Mouse (Mus musculus) Patski (cell line): ENCODE measurements around the gene Rps27l. TPM values are rescaled to one million over a fixed set of nuclear protein-coding genes. Genes with fewer than 3 reads are reported as not detected.

ENCODE experiments used
- ATAC-seq: fragments of 100-300 bp; one replicate; pipeline ENCODE4 v1.8.0; 2021
- CTCF ChIA-PET: fragments of 350-600 bp; sonication (Branson Sonifier 250); formaldehyde crosslinking; loops from one replicate; lab custom pipeline; 2022; ENCODE audit warnings: inconsistent platforms; lab: Charles Lee
- POLR2A ChIA-PET: fragments of 350-600 bp; sonication (Branson Sonifier 250); formaldehyde crosslinking; loops from one replicate; lab custom pipeline; 2022; ENCODE audit warnings: antibody characterized with exemption, inconsistent platforms; lab: Charles Lee
- DNase-seq: peaks from one replicate; pipeline ENCODE4 v3.0.0-alpha.2; 2011; ENCODE audit warnings: low read depth, low spot score
- H3K27me3 ChIP-seq: fragments of 371-371 bp; one replicate; pipeline ENCODE4 v1.5.1; 2021
- CTCF ChIP-seq: fragments of 100-300 bp; IDR thresholded peaks from one replicate; pipeline ENCODE4 v1.5.1; 2021
- in situ Hi-C: fragments of 300-500 bp; cut with MboI; formaldehyde crosslinking; loops from 3 replicates; pipeline ENCODE4 v1.11.1; 2018; ENCODE audit warnings: low pct_unique_long_range_greater_than_20kb, mixed read lengths
- polyA plus RNA-seq: library from polyadenylated mRNA; unstranded; gene quantifications from one replicate; pipeline ENCODE4 v1.2.3, GENCODE M21; 2021

Gene Rps27l
- polyA plus RNA-seq, 1 experiment from 2014 or later: 377 TPM

DNA sequence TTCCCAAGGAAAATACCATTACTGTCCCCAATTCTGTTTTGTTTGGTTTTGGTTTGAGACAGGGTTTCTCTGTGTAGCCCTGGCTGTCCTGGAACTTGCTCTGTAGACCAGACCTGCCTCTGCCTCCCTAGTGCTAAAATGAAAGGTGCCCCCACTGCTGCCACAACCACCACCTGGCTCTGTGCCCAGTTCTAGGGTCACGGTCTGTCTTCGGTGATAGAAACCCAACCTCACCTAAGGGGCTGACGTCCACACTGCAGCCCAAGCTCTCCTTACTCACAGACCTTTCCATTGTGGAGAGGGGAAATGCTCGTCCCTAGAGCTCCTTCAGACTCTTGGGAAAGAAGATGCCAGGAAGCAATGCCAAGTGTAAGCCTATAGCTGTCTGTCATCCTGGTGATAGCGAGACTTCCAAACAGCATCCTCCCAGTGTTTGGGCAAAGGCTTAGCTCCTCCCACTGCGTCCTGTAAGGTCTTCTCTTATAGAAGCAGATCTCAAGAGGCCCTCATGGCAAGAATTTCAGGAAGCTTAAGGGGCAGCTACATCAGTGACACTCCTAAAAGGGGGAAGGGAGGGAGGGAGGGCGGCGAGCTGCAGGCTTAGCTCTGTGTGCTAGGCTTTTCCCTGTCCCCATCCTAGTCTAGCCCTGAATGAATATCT, 46.0 kb downstream of the Rps27l start:
- ATAC-seq (no peak), DNase-seq (no peak)
- in situ Hi-C loops: no loop called here
- no peaks in the 10 kb centered on the region for H3K27me3 ChIP-seq
- POLR2A ChIA-PET: no interaction called here
- no peak for TF ChIP-seq CTCF
- CTCF ChIA-PET: interaction anchor here (1.1 to 3.6 kb wide), 3 partner anchors 10 to 114 kb away, joined by 3 to 14 read pairs (median 9); no protein-coding TSS in a partner anchor

Other genes with a start within 250 kb of the Rps27l start
- gene Car12, start 232.4 kb upstream of the Rps27l start, polyA plus RNA-seq: 27.9 TPM
- 10.3 TPM for gene Aph1b, start 150.6 kb upstream of the Rps27l start, polyA plus RNA-seq
- 0.08 TPM for gene Gm10647, start 149.0 kb upstream of the Rps27l start, polyA plus RNA-seq
- 7.8 TPM for gene Aph1c, start 111.4 kb upstream of the Rps27l start, polyA plus RNA-seq
- gene Rab8b, start 26.4 kb upstream of the Rps27l start, polyA plus RNA-seq: 21.8 TPM
- 55.2 TPM for gene Lactb, start 29.4 kb downstream of the Rps27l start, polyA plus RNA-seq
- 2,726 TPM for gene Tpm1, start 103.3 kb downstream of the Rps27l start, polyA plus RNA-seq